Mouse (Mus musculus): ENCODE measurements at regions not wholly inside any gene's neighbourhood (a gene's known extent, or its start where the extent isn't known, plus 50 kb on each side); places are given as distances from the start of the nearest gene placed in this dataset.
A peak's percentile ranks its signal among the peaks of the same experiment; 100 is the strongest.

- Histone ChIP-seq H3K4me3 (no peak overlapping the region), H3K4me2 (replicated peaks) (no peak overlapping the region), H3K27me3 (no peaks in the 10 kb centered on the region), H3K4me1 (no peaks in the 10 kb centered on the region), H3K9ac (replicated peaks) (no peak overlapping the region), H3K36me3 (no peaks in the 10 kb centered on the region), H3K27ac (replicated peaks) (no peak overlapping the region), H3K9me3 (no peaks in the 10 kb centered on the region)
- ATAC-seq (ENCODE audit: low FRiP score, low read depth), result no peak
- WGBS, result 97% methylated on average over 3 of the region's 3 CpGs
These were observed 161.6 kb downstream of the 9530068E07Rik start for GRCm38 (mm10) chr11:52557836-52558235.

- no peaks in the 10 kb centered on the region for H3K27me3 ChIP-seq
- 65% methylated on average over 5 of the region's 5 CpGs for WGBS
- H3K27ac ChIP-seq (replicated peaks), result no peak overlapping the region
- no peak overlapping the region for H3K4me2 ChIP-seq (replicated peaks)
- no peaks in the 10 kb centered on the region for H3K4me1 ChIP-seq
- no peak for ATAC-seq (ENCODE audit: low FRiP score, low read depth)
- H3K9me3 ChIP-seq, result no peaks in the 10 kb centered on the region
- no peak overlapping the region for H3K9ac ChIP-seq (replicated peaks)
- H3K4me3 ChIP-seq, result no peak overlapping the region
- H3K36me3 ChIP-seq, result no peaks in the 10 kb centered on the region
These were observed 162.6 kb downstream of the 9530068E07Rik start for GRCm38 (mm10) chr11:52558782-52559181.

- Histone ChIP-seq H3K27me3 (no peaks in the 10 kb centered on the region), H3K9me3 (no peaks in the 10 kb centered on the region), H3K27ac (replicated peaks) (no peak overlapping the region), H3K9ac (replicated peaks) (no peak overlapping the region), H3K4me3 (no peak overlapping the region), H3K4me1 (peaks cover 7% of the 10 kb centered on the region), H3K36me3 (no peaks in the 10 kb centered on the region), H3K4me2 (replicated peaks) (no peak overlapping the region)
- no peak for ATAC-seq (ENCODE audit: low FRiP score, low read depth)
- WGBS, result 75% methylated on average over 7 of the region's 7 CpGs
These were observed 165.1 kb downstream of the 9530068E07Rik start for GRCm38 (mm10) chr11:52561281-52561680.

GRCm38 (mm10) chr11:52565457-52565856 lies 169.2 kb downstream of the 9530068E07Rik start:
- Histone ChIP-seq H3K9me3 (no peaks in the 10 kb centered on the region), H3K9ac (replicated peaks) (no peak overlapping the region), H3K36me3 (no peaks in the 10 kb centered on the region), H3K27me3 (0 out of 2 replicates have a peak, but pooled peaks cover 8% of the 10 kb centered on the region), H3K4me2 (replicated peaks) (no peak overlapping the region), H3K27ac (replicated peaks) (peak overlapping the region; percentile 35; the same call in 1 of the 2 replicates), H3K4me3 (no peak overlapping the region), H3K4me1 (peaks cover 15% of the 10 kb centered on the region)
- no peak for ATAC-seq (ENCODE audit: low FRiP score, low read depth)
- 5% methylated on average over 1 of the region's 1 CpGs for WGBS

GRCm38 (mm10) chr11:52566026-52566425 lies 169.8 kb downstream of the 9530068E07Rik start:
- H3K4me2 ChIP-seq (replicated peaks), result no peak overlapping the region
- H3K4me1 ChIP-seq, result peaks cover 18% of the 10 kb centered on the region
- no peaks in the 10 kb centered on the region for H3K36me3 ChIP-seq
- 83% methylated on average over 9 of the region's 9 CpGs for WGBS
- no peaks in the 10 kb centered on the region for H3K9me3 ChIP-seq
- no peak for ATAC-seq (ENCODE audit: low FRiP score, low read depth)
- H3K27ac ChIP-seq (replicated peaks), result no peak overlapping the region
- H3K4me3 ChIP-seq, result no peak overlapping the region
- 0 out of 2 replicates have a peak, but pooled peaks cover 8% of the 10 kb centered on the region for H3K27me3 ChIP-seq
- H3K9ac ChIP-seq (replicated peaks), result no peak overlapping the region

- Histone ChIP-seq H3K9ac (replicated peaks) (no peak overlapping the region), H3K9me3 (no peaks in the 10 kb centered on the region), H3K27me3 (0 out of 2 replicates have a peak, but pooled peaks cover 8% of the 10 kb centered on the region), H3K4me1 (peaks cover 19% of the 10 kb centered on the region), H3K4me3 (no peak overlapping the region), H3K36me3 (no peaks in the 10 kb centered on the region), H3K4me2 (replicated peaks) (no peak overlapping the region), H3K27ac (replicated peaks) (no peak overlapping the region)
- ATAC-seq (ENCODE audit: low FRiP score, low read depth), result no peak
- 49% methylated on average over 13 of the region's 13 CpGs for WGBS
These were observed 171.9 kb downstream of the 9530068E07Rik start for GRCm38 (mm10) chr11:52567945-52568687.

GRCm38 (mm10) chr11:52568794-52569193 lies 172.6 kb downstream of the 9530068E07Rik start:
- H3K9ac ChIP-seq (replicated peaks), result no peak overlapping the region
- H3K9me3 ChIP-seq, result no peaks in the 10 kb centered on the region
- no peak overlapping the region for H3K4me2 ChIP-seq (replicated peaks)
- H3K4me3 ChIP-seq, result no peak overlapping the region
- H3K27me3 ChIP-seq, result 0 out of 2 replicates have a peak, but pooled peaks cover 8% of the 10 kb centered on the region
- WGBS, result 72% methylated on average over 1 of the region's 1 CpGs
- H3K4me1 ChIP-seq, result peaks cover 19% of the 10 kb centered on the region
- H3K36me3 ChIP-seq, result no peaks in the 10 kb centered on the region
- H3K27ac ChIP-seq (replicated peaks), result no peak overlapping the region
- no peak for ATAC-seq (ENCODE audit: low FRiP score, low read depth)

GRCm38 (mm10) chr11:52569759-52570158 lies 173.5 kb downstream of the 9530068E07Rik start:
- ATAC-seq (ENCODE audit: low FRiP score, low read depth), result no peak
- peaks cover 19% of the 10 kb centered on the region for H3K4me1 ChIP-seq
- H3K4me3 ChIP-seq, result no peak overlapping the region
- no peaks in the 10 kb centered on the region for H3K9me3 ChIP-seq
- no peak overlapping the region for H3K9ac ChIP-seq (replicated peaks)
- H3K27ac ChIP-seq (replicated peaks), result no peak overlapping the region
- H3K27me3 ChIP-seq, result 0 out of 2 replicates have a peak, but pooled peaks cover 8% of the 10 kb centered on the region
- no peaks in the 10 kb centered on the region for H3K36me3 ChIP-seq
- H3K4me2 ChIP-seq (replicated peaks), result no peak overlapping the region
- 70% methylated on average over 10 of the region's 10 CpGs for WGBS

- no peak for ATAC-seq (ENCODE audit: low FRiP score, low read depth)
- no peak overlapping the region for H3K27ac ChIP-seq (replicated peaks)
- 39% methylated on average over 9 of the region's 9 CpGs for WGBS
- no peak overlapping the region for H3K9ac ChIP-seq (replicated peaks)
- H3K4me1 ChIP-seq, result no peaks in the 10 kb centered on the region
- H3K36me3 ChIP-seq, result no peaks in the 10 kb centered on the region
- no peak overlapping the region for H3K4me3 ChIP-seq
- no peaks in the 10 kb centered on the region for H3K9me3 ChIP-seq
- no peak overlapping the region for H3K4me2 ChIP-seq (replicated peaks)
- no peaks in the 10 kb centered on the region for H3K27me3 ChIP-seq
These were observed 182.2 kb downstream of the 9530068E07Rik start for GRCm38 (mm10) chr11:52578471-52578870.

GRCm38 (mm10) chr11:52579764-52580377 lies 183.6 kb downstream of the 9530068E07Rik start:
- no peak overlapping the region for H3K9ac ChIP-seq (replicated peaks)
- WGBS, result 79% methylated on average over 13 of the region's 13 CpGs
- H3K27ac ChIP-seq (replicated peaks), result no peak overlapping the region

GRCm38 (mm10) chr11:52591596-52592180 lies 172.7 kb upstream of the Fstl4 start:
- no peak for ATAC-seq (ENCODE audit: low FRiP score, low read depth)
- no peak overlapping the region for H3K9ac ChIP-seq (replicated peaks)

More at GRCm38 (mm10) chr11:52579764-52580377, 183.6 kb downstream of the 9530068E07Rik start:
- H3K4me2 ChIP-seq (replicated peaks), result no peak overlapping the region
- no peak for ATAC-seq (ENCODE audit: low FRiP score, low read depth)
- no peaks in the 10 kb centered on the region for H3K27me3 ChIP-seq
- no peaks in the 10 kb centered on the region for H3K9me3 ChIP-seq
- H3K36me3 ChIP-seq, result no peaks in the 10 kb centered on the region
- no peak overlapping the region for H3K4me3 ChIP-seq
- no peaks in the 10 kb centered on the region for H3K4me1 ChIP-seq

GRCm38 (mm10) chr11:52594092-52594491 lies 170.3 kb upstream of the Fstl4 start:
- H3K9me3 ChIP-seq, result peaks cover 3% of the 10 kb centered on the region; the same call in 1 of the 2 replicates
- H3K4me3 ChIP-seq, result no peak overlapping the region
- H3K27me3 ChIP-seq, result no peaks in the 10 kb centered on the region
- ATAC-seq (ENCODE audit: low FRiP score, low read depth), result no peak
- 84% methylated on average over 4 of the region's 4 CpGs for WGBS
- no peaks in the 10 kb centered on the region for H3K4me1 ChIP-seq
- H3K4me2 ChIP-seq (replicated peaks), result no peak overlapping the region
- H3K36me3 ChIP-seq, result no peaks in the 10 kb centered on the region
- no peak overlapping the region for H3K9ac ChIP-seq (replicated peaks)
- H3K27ac ChIP-seq (replicated peaks), result no peak overlapping the region

More at GRCm38 (mm10) chr11:52591596-52592180, 172.7 kb upstream of the Fstl4 start:
- H3K36me3 ChIP-seq, result no peaks in the 10 kb centered on the region
- H3K4me1 ChIP-seq, result no peaks in the 10 kb centered on the region
- no peak overlapping the region for H3K4me2 ChIP-seq (replicated peaks)
- no peaks in the 10 kb centered on the region for H3K27me3 ChIP-seq
- WGBS, result 84% methylated on average over 9 of the region's 9 CpGs
- no peak overlapping the region for H3K27ac ChIP-seq (replicated peaks)
- H3K4me3 ChIP-seq, result no peak overlapping the region
- no peaks in the 10 kb centered on the region for H3K9me3 ChIP-seq

Measured in midbrain, embryonic 12.5 days (tissue).